Mouse (Mus musculus) cerebellum, adult 2 months (tissue): ENCODE data around the gene Ugt1a6a. TPM values are rescaled to one million over a fixed set of nuclear protein-coding genes. Genes with fewer than 3 reads are reported as not detected.

Experiments used
- DNase-seq, 2 experiments: peaks; one replicate each; pipeline ENCODE4 v3.0.0; 2021
- H3K27ac ChIP-seq: fragments of 200-500 bp; 2 replicates; pipeline ENCODE4 v1.5.1; 2012; ENCODE audit warnings: low read length, control low read depth, inconsistent platforms; ENCODE audit not compliant: insufficient read depth
- H3K27me3 ChIP-seq: fragments of 200-500 bp; 2 replicates; pipeline ENCODE4 v1.6.1; 2012; ENCODE audit warnings: inconsistent platforms, mild to moderate bottlenecking, low read length, moderate library complexity; ENCODE audit not compliant: control insufficient read depth, insufficient read depth
- H3K4me1 ChIP-seq: fragments of 200-500 bp; 2 replicates; pipeline ENCODE4 v1.6.1; 2011; ENCODE audit warnings: low read length; ENCODE audit not compliant: control insufficient read depth, insufficient read depth
- H3K4me3 ChIP-seq: fragments of 200-500 bp; replicated peaks from 2 replicates; pipeline ENCODE3; 2011; ENCODE audit warnings: mild to moderate bottlenecking, low read depth, low read length, control low read depth; ENCODE audit not compliant: insufficient read depth
- CTCF ChIP-seq: fragments of 200-500 bp; IDR thresholded peaks from 2 replicates; pipeline ENCODE4 v1.5.1; 2011; ENCODE audit warnings: low read depth, mild to moderate bottlenecking, control low read depth, low read length, moderate library complexity, borderline replicate concordance; ENCODE audit not compliant: insufficient read depth
- POLR2A ChIP-seq: fragments of 200-500 bp; IDR thresholded peaks from 2 replicates; pipeline ENCODE4 v1.6.1; 2011; ENCODE audit warnings: low read length, control low read depth, borderline replicate concordance; ENCODE audit not compliant: insufficient read depth
- WGBS: fragments of 180-500 bp; shearing (Covaris S2); methylation state at CpG from one replicate; pipeline ENCODE4 v1.1.7; 2018; 5-methylcytosine and 5-hydroxymethylcytosine counted together
- polyA plus RNA-seq: library from polyadenylated mRNA; depleted of rRNA; stranded (reverse); fragments of >200 nt; gene quantifications from 2 replicates; pipeline ENCODE4 v1.2.3, GENCODE M21; 2012

Gene Ugt1a6a
- polyA plus RNA-seq, 1 experiment = 0.44 TPM

DNA sequence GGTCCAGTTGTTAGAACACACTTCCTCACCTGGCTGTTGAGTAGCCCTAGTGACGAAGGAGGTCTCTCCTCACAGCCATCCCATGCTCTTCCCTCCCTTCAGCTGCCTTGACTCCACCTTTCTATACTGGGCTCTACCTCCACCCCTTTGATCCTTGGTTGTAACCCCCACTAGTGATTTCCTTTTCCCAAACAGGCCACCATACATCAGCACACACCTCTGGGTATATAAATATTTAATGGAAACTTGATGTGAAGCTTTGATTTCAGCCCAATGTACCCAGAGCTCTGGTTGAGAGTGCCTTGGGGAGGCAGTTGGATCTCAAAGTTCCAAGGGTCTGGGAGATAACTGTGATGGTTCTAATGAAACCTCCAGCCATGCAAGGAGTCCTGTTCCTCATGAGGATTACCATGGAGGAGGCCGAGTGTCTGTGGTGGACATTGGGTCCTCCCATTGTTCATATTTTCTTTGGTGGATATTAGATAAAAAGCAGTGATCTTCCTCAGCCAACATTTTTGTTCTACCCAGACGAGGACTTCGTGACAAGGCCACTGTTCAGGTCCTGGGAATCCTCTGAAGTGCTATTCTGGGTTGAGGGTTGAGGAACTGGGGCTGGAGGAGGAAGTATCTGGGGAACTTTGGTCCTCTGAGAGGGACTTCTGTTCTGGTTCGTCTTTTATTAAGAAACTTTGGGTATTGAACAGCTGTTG is 92.2 kb downstream of the Ugt1a6a start, which contains the start of gene Mroh2a:
Gene Mroh2a, plus strand, starts transcription at position 317 of the 710 bp plus-strand sequence.
- no peak for DNase-seq
- no peak for TF ChIP-seq CTCF
- TF ChIP-seq POLR2A = no peak
- H3K27me3 ChIP-seq = no peaks in the 10 kb centered on the region
- H3K27ac ChIP-seq = no peak within 1 kb of the TSS
- 42% methylated on average over 5 of the region's 5 CpGs for WGBS
- H3K4me1 ChIP-seq = no peaks in the 10 kb centered on the region
- no peak within 1 kb of the TSS for H3K4me3 ChIP-seq

DNA sequence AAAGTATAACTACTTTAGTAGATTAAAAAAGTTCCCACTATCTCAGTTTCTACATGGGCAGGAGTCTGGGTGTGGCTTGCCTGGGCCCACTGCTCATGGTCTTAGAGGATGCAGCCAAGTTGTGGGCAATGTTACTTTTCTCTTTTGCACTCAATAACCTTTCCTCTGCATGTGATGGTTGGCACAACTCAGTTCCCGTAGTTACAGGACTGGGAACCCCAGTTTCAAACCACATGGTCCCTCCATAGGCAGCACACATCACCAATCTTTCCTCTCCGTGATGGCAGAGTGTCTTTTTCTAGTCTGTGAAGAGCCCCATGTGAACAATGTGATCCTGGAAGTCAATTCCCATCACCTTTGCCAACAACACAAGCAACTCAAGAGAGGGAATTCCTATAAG is 92.9 kb downstream of the Ugt1a6a start:
- Histone ChIP-seq H3K27ac (no peak overlapping the region), H3K4me1 (no peaks in the 10 kb centered on the region), H3K27me3 (no peaks in the 10 kb centered on the region), H3K4me3 (no peak overlapping the region)
- 47% methylated on average over 2 of the region's 2 CpGs for WGBS
- TF ChIP-seq CTCF (no peak), POLR2A (no peak)
- no peak for DNase-seq

DNA sequence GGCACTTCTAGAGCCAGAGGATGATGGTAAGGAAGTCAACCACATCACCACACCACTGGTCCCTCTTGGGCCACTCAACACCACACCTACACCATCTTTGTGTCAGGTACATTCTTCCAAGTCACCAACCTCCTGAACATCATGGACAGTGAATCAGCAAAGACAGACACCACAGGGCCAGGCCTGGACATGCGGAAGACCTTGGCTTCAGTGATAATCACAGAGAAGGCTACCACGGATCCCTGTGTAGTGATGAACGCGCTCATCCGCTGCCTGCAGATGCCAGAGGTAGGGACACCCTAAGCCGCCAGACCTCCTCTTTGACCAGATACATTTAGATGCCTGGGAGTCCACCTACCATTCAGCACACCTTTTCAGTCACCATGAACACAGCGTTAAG is 93.5 kb downstream of the Ugt1a6a start:
- Histone ChIP-seq H3K27me3 (no peaks in the 10 kb centered on the region), H3K4me1 (no peaks in the 10 kb centered on the region), H3K4me3 (no peak overlapping the region), H3K27ac (no peak overlapping the region)
- TF ChIP-seq CTCF = no peak
- no peak for TF ChIP-seq POLR2A
- DNase-seq = no peak
- WGBS = 69% methylated on average over 7 of the region's 7 CpGs

DNA sequence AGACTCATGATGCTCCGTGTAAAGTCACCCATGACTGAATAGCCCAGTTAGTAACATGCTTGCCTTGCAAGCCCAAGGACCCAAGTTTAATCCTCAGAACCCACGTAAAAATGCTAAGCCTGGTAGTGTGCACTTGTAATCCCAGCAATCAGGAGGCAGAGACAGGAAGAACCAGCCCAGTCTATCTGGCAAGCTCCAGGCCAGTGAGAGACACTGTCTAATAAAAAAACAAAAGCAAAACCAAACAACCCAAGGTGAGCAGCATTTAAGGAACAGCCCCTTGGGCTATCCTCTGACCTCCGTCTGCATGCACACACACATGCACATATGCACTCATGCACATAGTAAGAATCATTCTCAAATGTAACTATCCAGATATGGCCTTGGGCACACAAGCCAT is 95.0 kb downstream of the Ugt1a6a start:
- Histone ChIP-seq H3K4me3 (no peak overlapping the region), H3K4me1 (no peaks in the 10 kb centered on the region), H3K27ac (no peak overlapping the region), H3K27me3 (no peaks in the 10 kb centered on the region)
- TF ChIP-seq POLR2A (no peak), CTCF (no peak)
- WGBS = 73% methylated on average over 3 of the region's 3 CpGs
- DNase-seq = no peak

DNA sequence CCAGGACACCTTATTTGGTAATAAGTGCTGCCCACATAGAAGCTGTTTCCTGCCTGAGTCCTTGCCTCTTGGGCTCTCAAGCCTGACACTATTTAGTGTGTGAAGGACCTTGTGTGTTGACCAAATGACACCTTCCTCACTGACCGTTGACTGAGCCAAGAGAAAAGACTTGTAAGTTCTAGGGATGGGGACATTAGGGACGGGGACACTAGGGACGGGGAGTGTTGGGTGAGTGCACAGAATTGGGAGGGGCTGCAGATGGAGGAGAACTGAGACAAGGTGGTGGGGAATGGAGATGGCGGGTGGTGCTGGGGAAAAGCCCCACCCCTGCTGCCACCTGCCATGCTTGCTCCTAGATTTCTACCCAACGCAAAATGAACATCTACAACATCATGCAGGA is 95.4 kb downstream of the Ugt1a6a start:
- H3K4me3 ChIP-seq = no peak overlapping the region
- no peak for TF ChIP-seq CTCF
- TF ChIP-seq POLR2A = no peak

DNA sequence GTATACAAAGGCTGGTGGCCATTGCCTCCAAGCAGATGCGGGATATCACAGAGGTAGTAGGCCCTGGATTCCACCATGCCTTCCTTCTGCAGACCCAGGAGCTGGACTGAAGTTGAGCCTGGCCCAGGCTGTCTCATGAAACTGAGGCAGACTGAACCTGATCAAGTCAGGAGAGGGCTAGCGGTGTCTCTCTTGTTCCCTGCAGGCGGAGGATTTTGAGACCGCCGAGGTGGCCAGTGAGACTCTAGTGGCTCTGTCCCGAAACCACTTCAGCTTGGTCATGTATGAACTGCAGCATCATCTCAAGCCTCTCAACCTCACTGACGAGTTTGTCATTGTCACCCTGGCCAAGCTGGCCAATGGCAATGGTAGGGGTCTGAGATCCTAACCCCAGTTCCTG is 95.8 kb downstream of the Ugt1a6a start:
- WGBS = 67% methylated on average over 7 of the region's 7 CpGs
- no peak for DNase-seq
- no peak overlapping the region for H3K27ac ChIP-seq
- H3K4me1 ChIP-seq = no peaks in the 10 kb centered on the region
- TF ChIP-seq CTCF (no peak), POLR2A (no peak)
- no peaks in the 10 kb centered on the region for H3K27me3 ChIP-seq
- H3K4me3 ChIP-seq = no peak overlapping the region

More for the DNA sequence above, 95.4 kb downstream of the Ugt1a6a start:
- H3K27me3 ChIP-seq = no peaks in the 10 kb centered on the region
- no peak overlapping the region for H3K27ac ChIP-seq
- 80% methylated on average over 5 of the region's 5 CpGs for WGBS
- H3K4me1 ChIP-seq = no peaks in the 10 kb centered on the region
- DNase-seq = no peak

DNA sequence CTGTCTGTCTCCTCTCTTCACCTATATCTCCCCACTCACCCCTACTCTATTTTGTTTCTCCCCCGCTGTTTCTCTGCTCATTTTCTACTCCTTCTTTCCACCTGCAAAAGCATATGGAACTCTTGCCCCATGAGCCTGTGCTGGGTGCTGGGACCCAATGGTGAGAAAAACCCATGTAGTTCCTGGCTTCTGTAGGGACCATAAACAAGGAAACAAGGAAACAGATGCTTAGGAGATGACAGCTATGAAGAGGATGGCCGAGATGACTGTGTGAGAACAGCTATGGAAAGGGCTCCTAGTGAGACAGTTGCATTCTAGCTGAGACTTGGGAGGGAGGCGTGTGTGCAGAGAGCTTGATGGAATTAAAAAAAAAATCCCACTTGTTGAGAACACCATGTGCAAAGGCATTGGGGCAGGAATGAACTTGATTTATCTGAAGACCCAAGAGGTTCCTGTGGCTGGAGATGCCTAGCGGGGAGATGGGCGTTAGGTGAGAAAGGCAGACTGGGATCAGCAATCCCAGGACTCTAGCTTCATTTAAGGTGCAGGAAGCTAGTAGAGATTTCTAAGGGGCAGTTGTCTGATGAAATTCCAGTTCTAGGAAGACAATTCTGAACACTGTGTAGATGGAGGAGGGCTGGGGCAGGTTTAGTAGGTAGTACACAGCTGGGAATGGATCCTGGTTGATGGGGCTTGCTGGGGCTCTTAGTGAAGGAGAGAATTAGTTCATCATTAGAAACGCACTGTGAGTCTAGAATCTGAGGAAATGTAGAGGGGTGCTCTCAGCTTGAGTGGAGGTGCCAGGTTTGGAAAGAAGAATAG is 96.6 kb downstream of the Ugt1a6a start:
- Histone ChIP-seq H3K27ac (no peak overlapping the region), H3K4me3 (no peak overlapping the region), H3K27me3 (no peaks in the 10 kb centered on the region), H3K4me1 (no peaks in the 10 kb centered on the region)
- TF ChIP-seq CTCF (no peak), POLR2A (no peak)
- WGBS = 74% methylated on average over 6 of the region's 6 CpGs
- DNase-seq = no peak

DNA sequence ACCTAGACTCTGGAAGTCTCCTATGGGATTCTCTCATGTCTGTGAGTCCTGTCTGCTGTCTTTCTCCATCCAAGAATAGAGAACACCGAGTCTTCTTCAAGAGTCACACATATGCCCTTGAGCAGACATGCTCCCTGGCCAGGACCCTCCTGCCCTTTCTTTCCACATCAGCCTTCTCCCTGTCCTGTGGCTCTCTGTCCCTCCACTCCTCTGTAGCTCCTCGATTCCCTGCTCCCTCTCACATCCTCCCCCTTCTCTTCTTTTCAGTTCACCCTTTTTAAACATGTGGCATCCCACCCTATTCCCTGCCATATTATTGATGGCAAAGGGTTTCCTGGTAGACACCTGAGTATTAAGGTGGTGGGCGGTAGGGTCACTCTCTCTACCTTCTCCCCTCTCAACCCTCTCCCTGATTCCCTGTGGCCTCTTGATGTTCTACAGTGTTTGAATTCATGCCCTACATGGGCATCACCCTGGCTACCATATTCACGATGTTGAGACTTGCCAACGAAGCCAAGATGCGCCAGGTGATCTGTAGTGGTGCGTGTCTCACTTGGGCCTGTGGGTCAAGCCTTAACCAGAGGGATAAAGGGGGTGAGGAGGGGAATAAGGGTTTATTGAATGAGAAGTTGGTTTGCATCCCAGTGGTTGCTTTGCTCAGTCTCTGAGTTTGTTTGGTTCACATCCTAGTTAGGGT is 97.3 kb downstream of the Ugt1a6a start:
- Histone ChIP-seq H3K27me3 (no peaks in the 10 kb centered on the region), H3K27ac (no peak overlapping the region), H3K4me1 (no peaks in the 10 kb centered on the region), H3K4me3 (no peak overlapping the region)
- DNase-seq = no peak
- 63% methylated on average over 7 of the region's 7 CpGs for WGBS
- no peak for TF ChIP-seq CTCF
- no peak for TF ChIP-seq POLR2A
